ENCODE assay signal across 18 mouse cellular contexts in the genomic region with DNA sequence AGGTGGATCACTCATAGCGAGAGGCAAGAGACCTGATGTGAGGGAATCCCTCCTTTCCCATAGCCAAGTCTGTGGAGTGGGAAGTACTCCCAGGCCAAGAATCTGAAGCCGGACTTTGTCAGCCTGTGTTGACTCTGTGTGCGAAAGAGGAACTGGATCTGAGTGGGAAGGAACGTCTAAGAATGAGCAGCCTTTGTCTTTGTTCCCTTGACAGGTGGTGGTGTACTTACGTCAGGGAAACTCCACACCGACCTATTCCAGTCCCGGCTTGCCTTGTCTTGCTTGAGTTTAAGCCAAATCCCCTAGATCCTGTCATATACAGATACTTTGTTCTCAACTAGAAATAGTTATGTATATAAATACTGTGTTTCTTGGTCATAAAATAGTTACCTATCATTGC. TPM values are rescaled to one million over a fixed set of nuclear protein-coding genes. Genes with fewer than 3 reads are reported as not detected.
DNase-seq lines count a peak whose midpoint lies in the region; ATAC-seq and TF ChIP-seq lines count a peak whose summit lies in the region.
"Had no signal": no experiment of that assay in that cellular context is flagged by ENCODE, and none has a peak within 500 bp of the region (broad histone marks: within the 10 kb centered on the region; RNA-seq: fewer than 3 reads in every experiment).

No protein-coding gene starts in this region.

- 0 out of 2 replicates have a peak, but pooled peaks cover 3% of the 10 kb centered on the region for H3K9me3 ChIP-seq in heart, postnatal 0 days (replicated peaks; ENCODE audit: control insufficient read depth, low read length)
- peaks cover 3% of the 10 kb centered on the region for H3K9me3 ChIP-seq in CH12.LX (replicated peaks; ENCODE audit: low read length)
- H3K9me3 ChIP-seq in embryonic facial prominence, embryonic 13.5 days: 0 out of 2 replicates have a peak, but pooled peaks cover under 1% of the 10 kb centered on the region
- H3K9me3 ChIP-seq: hindbrain, embryonic 12.5 days; liver, embryonic 13.5 days had no signal

- H3K27me3 ChIP-seq in heart, postnatal 0 days (ENCODE audit: control insufficient read depth, insufficient read depth, low read length): peaks cover 12% of the 10 kb centered on the region; the same call in 1 of the 2 replicates
- peaks cover 11% of the 10 kb centered on the region for H3K27me3 ChIP-seq in CH12.LX (replicated peaks)
- H3K27me3 ChIP-seq in embryonic facial prominence, embryonic 13.5 days: peaks cover 9% of the 10 kb centered on the region; the same call in 1 of the 2 replicates

- H3K4me2 ChIP-seq in heart, postnatal 0 days (ENCODE audit: low read depth, low read length): no peak overlapping the region
- H3K4me2 ChIP-seq in CH12.LX (ENCODE audit: insufficient read depth, low read depth, poor library complexity, severe bottlenecking): peak overlapping the region; percentile 21; the same call in 1 of the 2 replicates
- no peak overlapping the region for H3K4me2 ChIP-seq in embryonic facial prominence, embryonic 13.5 days
- H3K4me2 ChIP-seq: hindbrain, embryonic 12.5 days; liver, embryonic 13.5 days had no signal

- no peak for TF ChIP-seq POLR2A in CH12.LX (IDR thresholded peaks at IDR 0.05; ENCODE audit: low read depth, low read length)

- no peak for ATAC-seq in heart, postnatal 0 days (ENCODE audit: insufficient read depth, low read depth)
- peak; percentile 56; the same call in 1 of the 2 replicates for ATAC-seq in embryonic facial prominence, embryonic 13.5 days (ENCODE audit: insufficient number of reproducible peaks, insufficient read depth, low FRiP score, low TSS enrichment, low read depth)
- ATAC-seq in neutrophil, adult 5-6 weeks (ENCODE audit: extremely low read depth, insufficient number of reproducible peaks, low FRiP score, poor library complexity, severe bottlenecking): peak; percentile 43; the same call in 1 of the 2 replicates
- ATAC-seq: forebrain, postnatal 0 days had no signal

- peaks cover 7% of the 10 kb centered on the region; the same call in 1 of the 2 replicates for H3K4me1 ChIP-seq in heart, postnatal 0 days (ENCODE audit: control insufficient read depth, insufficient read depth)
- H3K4me1 ChIP-seq in CH12.LX (ENCODE audit: control insufficient read depth in 1 of 2, insufficient read depth in 2 of 2): peaks cover 15 to 39% of the 10 kb centered on the region in 2 experiments
- H3K4me1 ChIP-seq in embryonic facial prominence, embryonic 13.5 days: peaks cover 31% of the 10 kb centered on the region

- in situ Hi-C loops in CH12.LX (cut with MboI; ENCODE audit: low pct_ligation_motif_present, low pct_unique_long_range_greater_than_20kb, low sequenced_read_pairs): no loop called here

- dilution Hi-C loops in CH12.LX (cut with MboI; ENCODE audit: extremely low pct_ligation_motif_present, extremely low pct_unique_long_range_greater_than_20kb, low sequenced_read_pairs): no loop called here

- 69% methylated on average over 7 of the region's 7 CpGs for WGBS in heart, postnatal 0 days
- WGBS in embryonic facial prominence, embryonic 13.5 days: 66% methylated on average over 7 of the region's 7 CpGs

- no peaks in the 10 kb centered on the region for H3K36me3 ChIP-seq in heart, postnatal 0 days (replicated peaks; ENCODE audit: control insufficient read depth, insufficient read depth, low read length)
- H3K36me3 ChIP-seq in CH12.LX (replicated peaks in 1 of 2; ENCODE audit: control insufficient read depth in 1 of 2, insufficient read depth in 1 of 2, low read length in 1 of 2): no peaks in the 10 kb centered on the region
- no peaks in the 10 kb centered on the region for H3K36me3 ChIP-seq in embryonic facial prominence, embryonic 13.5 days
- H3K36me3 ChIP-seq: hindbrain, embryonic 12.5 days; liver, embryonic 13.5 days had no signal

- H3K27ac ChIP-seq in heart, postnatal 0 days (ENCODE audit: low read depth): peak overlapping the region; percentile 36; the same call in 1 of the 2 replicates
- H3K27ac ChIP-seq in CH12.LX (ENCODE audit: insufficient read depth, low read depth): no peak overlapping the region; the same call in 1 of the 2 replicates
- peak overlapping the region; percentile 29; the same call in 1 of the 2 replicates for H3K27ac ChIP-seq in embryonic facial prominence, embryonic 13.5 days
- H3K27ac ChIP-seq: hindbrain, embryonic 12.5 days; liver, embryonic 13.5 days had no signal

- H3K4me3 ChIP-seq in heart, postnatal 0 days (ENCODE audit: low read depth, low read length): no peak overlapping the region
- no peak overlapping the region for H3K4me3 ChIP-seq in CH12.LX (replicated peaks in 1 of 3; ENCODE audit: low read depth in 2 of 3, low read length in 2 of 3, poor library complexity in 1 of 3)
- no peak overlapping the region for H3K4me3 ChIP-seq in embryonic facial prominence, embryonic 13.5 days
- H3K4me3 ChIP-seq: erythroblast, embryonic 14.5 days; hindbrain, embryonic 12.5 days; liver, embryonic 13.5 days; myocyte had no signal

- TF ChIP-seq EP300 in heart, postnatal 0 days (IDR thresholded peaks at IDR 0.05; ENCODE audit: low read depth): no peak
- peak; percentile 97 for TF ChIP-seq EP300 in CH12.LX (IDR thresholded peaks at IDR 0.05; ENCODE audit: low read length)

- H3K79me2 ChIP-seq in CH12.LX (replicated peaks; ENCODE audit: control insufficient read depth, extremely low read depth, insufficient read depth, poor library complexity, severe bottlenecking): no peaks in the 10 kb centered on the region

- no peak; the same call in none of the 2 replicates for TF ChIP-seq RAD21 in CH12.LX (IDR thresholded peaks at IDR 0.05; ENCODE audit: low read depth, low read length)

- no peak for DNase-seq in heart, postnatal 0 days (ENCODE audit: low spot score)
- DNase-seq in heart, postnatal 10 days: no peak
- DNase-seq in CH12.LX (ENCODE audit: extremely low read depth): peak; percentile 81
- no peak for DNase-seq in right cerebral cortex, postnatal 4 days
- no peak for DNase-seq in left cerebral cortex, adult 11 months (ENCODE audit: low spot score)
- DNase-seq: cerebellum, adult 11-12 months; forebrain, postnatal 0 days; gastrocnemius, postnatal 25 days; kidney, adult 11 months; kidney, postnatal 14 days; layer of hippocampus, adult 9-11 months; liver, embryonic 13.5 days; thymus, adult 18-20 months had no signal

- H3K9ac ChIP-seq in heart, postnatal 0 days (replicated peaks; ENCODE audit: low read depth, low read length): no peak overlapping the region
- H3K9ac ChIP-seq in CH12.LX (ENCODE audit: insufficient read depth, low read depth): no peak overlapping the region
- no peak overlapping the region for H3K9ac ChIP-seq in embryonic facial prominence, embryonic 13.5 days
- H3K9ac ChIP-seq: forebrain, postnatal 0 days; hindbrain, embryonic 12.5 days; liver, embryonic 13.5 days had no signal

- intact Hi-C loops in heart, postnatal 10 days (cut with DNase I): no loop called here

- TF ChIP-seq CTCF in heart, postnatal 0 days (IDR thresholded peaks at IDR 0.05; ENCODE audit: low read depth): no peak
- TF ChIP-seq CTCF in CH12.LX (conservative IDR thresholded peaks at IDR 0.05 in 1 of 2, IDR thresholded peaks at IDR 0.05 in 1 of 2; ENCODE audit: low read depth in 2 of 2, low read length in 2 of 2): no peak

RNA-seq across cellular contexts. Expression of a gene that starts 1.9 kb away (rescaled TPM):
- total RNA-seq in heart, postnatal 0 days (2014; rRNA removed; ENCODE audit: low replicate concordance): 3.6 and 6.6 TPM in 2 replicates
- polyA plus RNA-seq in heart, postnatal 0 days (2015; fragmentation: Nextera tagmentation; extraction: Ambion mirVana): 2.3 and 2.6 TPM in 2 replicates
- total RNA-seq in heart, postnatal 10 days (2021): 1 to 10 TPM; 1.8 to 2.8 TPM
- not detected in 2 replicates for total RNA-seq in CH12.LX (2012; rRNA removed)
- not detected in 2 replicates for total RNA-seq in CH12.LX (2014; rRNA removed)
- not detected in 2 replicates for polyA plus RNA-seq in CH12.LX (2012; ENCODE audit: insufficient read length, low read depth)
- 2.0 and 2.3 TPM in 2 replicates for polyA plus RNA-seq in embryonic facial prominence, embryonic 13.5 days (2015; fragmentation: Nextera tagmentation; extraction: Ambion mirVana)
- total RNA-seq in neutrophil, adult 5-6 weeks (2017): 3.9 and 4.4 TPM in 2 replicates
- total RNA-seq: gastrocnemius, postnatal 25 days had no signal
- polyA plus RNA-seq: myocyte had no signal

RNA-seq across cellular contexts. Expression of a gene that starts 22.7 kb away (rescaled TPM):
- 235 and 276 TPM in 2 replicates for total RNA-seq in heart, postnatal 0 days (2014; rRNA removed; ENCODE audit: low replicate concordance)
- polyA plus RNA-seq in heart, postnatal 0 days (2015; fragmentation: Nextera tagmentation; extraction: Ambion mirVana): 203 and 209 TPM in 2 replicates
- 100 to 1,000 TPM; 173 to 178 TPM for total RNA-seq in heart, postnatal 10 days (2021)
- 179 and 206 TPM in 2 replicates for total RNA-seq in CH12.LX (2012; rRNA removed)
- 145 and 172 TPM in 2 replicates for total RNA-seq in CH12.LX (2014; rRNA removed)
- 281 and 337 TPM in 2 replicates for polyA plus RNA-seq in CH12.LX (2012; ENCODE audit: insufficient read length, low read depth)
- polyA plus RNA-seq in embryonic facial prominence, embryonic 13.5 days (2015; fragmentation: Nextera tagmentation; extraction: Ambion mirVana): 133 and 135 TPM in 2 replicates
- 181 and 198 TPM in 2 replicates for total RNA-seq in neutrophil, adult 5-6 weeks (2017)

RNA-seq across cellular contexts. Expression of a gene that starts 33.2 kb away (rescaled TPM):
- not detected in 2 replicates for total RNA-seq in heart, postnatal 0 days (2014; rRNA removed; ENCODE audit: low replicate concordance)
- 0.12 and 0.19 TPM in 2 replicates for polyA plus RNA-seq in heart, postnatal 0 days (2015; fragmentation: Nextera tagmentation; extraction: Ambion mirVana)
- total RNA-seq in heart, postnatal 10 days (2021): under 1 TPM in 1 of 2 experiments, not detected in 1; 0.24 TPM
- 0.13 and 0.17 TPM in 2 replicates for total RNA-seq in CH12.LX (2012; rRNA removed)
- not detected in 2 replicates for total RNA-seq in CH12.LX (2014; rRNA removed)
- 0.18 and 0.29 TPM in 2 replicates for polyA plus RNA-seq in CH12.LX (2012; ENCODE audit: insufficient read length, low read depth)
- polyA plus RNA-seq in embryonic facial prominence, embryonic 13.5 days (2015; fragmentation: Nextera tagmentation; extraction: Ambion mirVana): 0.40 and 0.77 TPM in 2 replicates
- not detected in 2 replicates for total RNA-seq in neutrophil, adult 5-6 weeks (2017)
- total RNA-seq: gastrocnemius, postnatal 25 days had no signal
- polyA plus RNA-seq: erythroblast, embryonic 14.5 days; liver, embryonic 13.5 days; myocyte had no signal

RNA-seq across cellular contexts. Expression of a gene that starts 40.9 kb away (rescaled TPM):
- total RNA-seq in heart, postnatal 0 days (2014; rRNA removed; ENCODE audit: low replicate concordance): 3.2 and 15.5 TPM in 2 replicates
- 0.75 and 0.78 TPM in 2 replicates for polyA plus RNA-seq in heart, postnatal 0 days (2015; fragmentation: Nextera tagmentation; extraction: Ambion mirVana)
- total RNA-seq in heart, postnatal 10 days (2021): 1 to 10 TPM; 1.0 to 1.4 TPM
- total RNA-seq in CH12.LX (2012; rRNA removed) (4.5 and 6.0 TPM in 2 replicates), CH12.LX (2014; rRNA removed) (2.0 and 2.7 TPM in 2 replicates)
- 6.5 and 7.2 TPM in 2 replicates for polyA plus RNA-seq in CH12.LX (2012; ENCODE audit: insufficient read length, low read depth)
- 75.6 and 83.2 TPM in 2 replicates for polyA plus RNA-seq in embryonic facial prominence, embryonic 13.5 days (2015; fragmentation: Nextera tagmentation; extraction: Ambion mirVana)
- total RNA-seq in neutrophil, adult 5-6 weeks (2017): 3.2 and 4.3 TPM in 2 replicates
- polyA plus RNA-seq: erythroblast, embryonic 14.5 days had no signal

RNA-seq across cellular contexts. Expression of a gene that starts 47.4 kb away (rescaled TPM):
- 1.9 and 5.8 TPM in 2 replicates for total RNA-seq in heart, postnatal 0 days (2014; rRNA removed; ENCODE audit: low replicate concordance)
- polyA plus RNA-seq in heart, postnatal 0 days (2015; fragmentation: Nextera tagmentation; extraction: Ambion mirVana): 1.6 and 2.0 TPM in 2 replicates
- 1 to 10 TPM; 1.3 to 1.4 TPM for total RNA-seq in heart, postnatal 10 days (2021)
- total RNA-seq in CH12.LX (2012; rRNA removed) (17.0 and 30.9 TPM in 2 replicates), CH12.LX (2014; rRNA removed) (30.1 and 32.6 TPM in 2 replicates)
- 28.3 and 30.3 TPM in 2 replicates for polyA plus RNA-seq in CH12.LX (2012; ENCODE audit: insufficient read length, low read depth)
- polyA plus RNA-seq in embryonic facial prominence, embryonic 13.5 days (2015; fragmentation: Nextera tagmentation; extraction: Ambion mirVana): 0.47 TPM in 1 of 2 replicates, not detected in the other
- 2.9 and 4.1 TPM in 2 replicates for total RNA-seq in neutrophil, adult 5-6 weeks (2017)
- polyA plus RNA-seq: erythroblast, embryonic 14.5 days had no signal
